Mouse (Mus musculus) urinary bladder, postnatal 10 days (tissue): ENCODE measurements around the gene Samd1.
A peak's percentile ranks its signal among the peaks of the same experiment; 100 is the strongest.

Experiments used
- DNase-seq: peaks from one replicate; pipeline ENCODE4 v3.0.0; 2022; ENCODE audit warnings: low spot score

Samd1 gene

DNA sequence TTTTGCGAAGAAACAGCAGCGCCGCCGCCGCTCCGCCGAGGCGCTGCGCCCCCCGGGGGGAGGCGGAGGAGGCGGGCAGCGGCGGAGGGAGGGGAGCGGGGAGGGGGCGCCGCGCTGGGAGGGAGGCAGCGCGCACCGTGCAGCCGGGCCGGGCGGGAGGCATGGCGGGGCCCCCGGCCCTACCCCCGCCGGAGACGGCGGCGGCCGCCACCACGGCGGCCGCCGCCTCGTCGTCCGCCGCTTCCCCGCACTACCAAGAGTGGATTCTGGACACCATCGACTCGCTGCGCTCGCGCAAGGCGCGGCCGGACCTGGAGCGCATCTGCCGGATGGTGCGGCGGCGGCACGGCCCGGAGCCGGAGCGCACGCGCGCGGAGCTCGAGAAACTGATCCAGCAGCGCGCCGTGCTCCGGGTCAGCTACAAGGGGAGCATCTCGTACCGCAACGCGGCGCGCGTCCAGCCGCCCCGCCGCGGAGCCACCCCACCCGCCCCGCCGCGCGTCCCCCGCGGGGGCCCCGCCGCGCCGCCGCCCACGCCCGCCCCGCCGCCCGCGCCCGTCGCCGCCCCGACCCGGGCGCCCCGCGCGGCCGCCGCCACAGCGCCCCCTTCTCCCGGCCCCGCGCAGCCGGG lies at the start of gene Samd1:
TSS of gene Samd1 (plus strand) at position 162 of the 631 bp plus-strand sequence.
- DNase-seq: no peak

DNA sequence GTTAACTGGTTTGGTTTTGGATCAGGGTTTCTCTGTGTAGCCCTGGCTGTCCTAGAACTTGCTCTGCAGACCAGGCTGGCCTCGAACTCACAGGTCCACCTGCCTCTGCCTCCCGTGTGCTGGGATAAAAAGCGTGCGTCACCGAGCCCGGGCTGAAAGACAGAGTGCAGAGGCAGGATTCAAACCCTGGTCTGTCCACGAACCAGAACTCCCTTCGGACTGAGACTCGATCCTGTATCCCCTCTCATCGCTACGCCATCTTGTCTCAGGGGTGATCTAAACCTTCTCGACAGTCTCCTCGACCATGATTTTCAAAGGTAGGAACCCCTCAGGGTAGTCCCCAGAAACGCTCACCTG lies 42.7 kb upstream of the Samd1 start:
- DNase-seq: no peak

DNA sequence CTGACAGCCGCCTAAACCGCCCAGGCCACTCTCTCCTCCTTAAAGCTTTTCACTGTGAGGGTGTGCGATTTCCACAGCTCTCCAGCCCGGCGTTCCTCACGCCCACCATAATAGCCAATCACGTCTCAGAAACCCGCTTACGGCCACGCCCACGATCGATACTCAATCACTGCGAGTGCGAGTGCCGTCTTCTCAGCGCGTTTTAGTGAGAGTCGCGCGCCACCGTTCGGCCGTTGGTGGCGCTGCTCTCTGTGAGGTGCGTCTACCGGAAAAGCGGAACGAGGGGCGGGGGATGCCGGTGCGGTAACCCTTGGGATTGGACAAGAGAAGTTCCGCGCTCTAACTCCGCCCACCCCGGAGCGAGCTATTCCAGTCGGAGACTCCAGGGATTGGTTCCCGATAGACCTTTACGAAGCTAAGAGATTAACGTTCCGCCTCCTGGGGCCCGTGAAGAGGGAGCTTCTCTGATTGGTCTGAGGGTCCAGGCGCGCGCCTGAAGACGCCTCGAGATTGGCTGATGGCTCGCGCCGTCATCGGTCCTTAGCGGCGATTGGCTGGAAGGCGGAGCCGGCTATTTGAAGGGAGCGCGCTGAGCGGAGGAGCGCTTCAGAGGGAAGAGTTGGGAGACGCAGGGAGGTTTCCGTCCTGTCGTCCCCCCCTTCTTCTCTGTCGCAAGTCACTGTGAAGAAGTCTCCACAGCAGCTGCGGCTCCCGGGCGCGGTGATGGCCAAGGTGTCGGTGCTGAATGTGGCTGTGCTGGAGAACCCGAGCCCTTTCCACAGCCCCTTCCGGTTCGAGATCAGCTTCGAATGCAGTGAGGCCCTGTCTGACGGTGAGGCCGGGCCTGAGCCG lies 42.1 kb upstream of the Samd1 start, which contains the start of the genes Gm10644 and Asf1b:
TSS of gene Gm10644 (minus strand) at position 100 of the 852 bp plus-strand sequence.
TSS of gene Asf1b (plus strand) at position 402 of the 852 bp plus-strand sequence.
- DNase-seq: peak; percentile 89

DNA sequence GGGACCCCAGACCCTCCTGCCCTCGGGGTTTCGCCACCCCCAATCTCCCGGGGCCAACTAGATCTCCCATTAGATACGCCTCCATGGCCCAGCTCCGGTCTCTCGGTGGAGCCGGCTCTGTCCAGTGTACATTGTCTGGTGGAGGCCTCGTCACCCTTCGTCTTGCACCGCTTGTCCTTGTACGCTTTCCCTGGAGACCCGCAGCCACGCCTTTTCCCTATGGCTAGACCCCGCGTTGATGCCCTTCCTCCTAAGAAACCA lies 41.6 kb upstream of the Samd1 start:
- DNase-seq: no peak

DNA sequence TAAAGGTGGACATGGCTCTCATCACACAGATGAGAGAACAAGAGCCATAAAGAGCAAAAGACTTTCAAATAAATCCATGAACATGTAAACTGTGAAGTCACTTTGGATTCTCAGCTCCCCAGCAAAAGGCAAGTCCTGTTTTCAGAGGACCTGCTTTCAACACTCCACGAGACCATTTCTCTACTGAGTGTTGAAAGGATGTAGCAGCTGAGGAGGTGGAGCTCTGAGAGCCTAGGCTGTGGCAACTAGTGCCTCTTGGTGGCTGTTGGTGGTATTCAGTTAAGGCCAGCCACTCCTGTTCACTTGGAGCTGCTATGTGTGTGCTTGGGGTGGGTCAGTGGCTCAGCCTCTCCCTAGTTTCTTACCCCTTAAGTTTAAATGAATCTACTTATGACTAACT lies 40.7 kb upstream of the Samd1 start:
- no peak for DNase-seq

DNA sequence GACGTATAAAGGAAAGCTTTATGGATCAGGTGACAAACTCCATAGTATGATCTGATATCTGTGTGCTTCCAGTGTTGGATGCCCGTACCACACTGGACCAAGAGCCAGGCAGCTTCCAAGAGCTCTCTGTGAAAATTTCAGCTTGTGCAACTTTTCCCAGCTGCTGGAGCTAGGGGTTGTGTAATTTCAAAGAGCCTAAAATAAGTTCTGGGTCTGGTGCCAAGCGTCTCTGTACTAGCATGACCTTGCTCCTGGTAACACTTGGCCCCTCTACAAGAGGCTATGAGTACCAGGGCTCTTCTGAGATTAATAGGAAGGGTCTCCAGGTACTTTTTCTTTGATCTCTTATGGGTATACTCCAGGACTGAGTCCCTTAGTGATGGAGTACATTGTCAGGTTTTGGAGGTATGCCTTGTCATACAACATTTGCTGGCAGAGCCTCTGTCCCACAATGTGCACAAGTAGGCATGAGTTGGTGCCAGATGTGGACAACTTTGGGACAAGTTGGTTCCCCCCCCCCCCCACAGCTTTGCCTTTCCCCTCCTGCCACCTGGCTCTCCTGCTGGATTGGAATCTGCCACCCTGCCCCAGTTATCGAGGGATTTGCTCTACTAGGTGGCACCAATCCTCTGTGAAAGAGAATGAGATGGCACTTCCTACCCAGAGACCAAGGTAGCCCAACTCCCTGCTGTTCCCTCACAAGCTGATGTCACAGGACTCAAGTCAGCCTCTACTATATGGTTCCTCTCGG lies 33.3 kb upstream of the Samd1 start:
- DNase-seq: no peak

DNA sequence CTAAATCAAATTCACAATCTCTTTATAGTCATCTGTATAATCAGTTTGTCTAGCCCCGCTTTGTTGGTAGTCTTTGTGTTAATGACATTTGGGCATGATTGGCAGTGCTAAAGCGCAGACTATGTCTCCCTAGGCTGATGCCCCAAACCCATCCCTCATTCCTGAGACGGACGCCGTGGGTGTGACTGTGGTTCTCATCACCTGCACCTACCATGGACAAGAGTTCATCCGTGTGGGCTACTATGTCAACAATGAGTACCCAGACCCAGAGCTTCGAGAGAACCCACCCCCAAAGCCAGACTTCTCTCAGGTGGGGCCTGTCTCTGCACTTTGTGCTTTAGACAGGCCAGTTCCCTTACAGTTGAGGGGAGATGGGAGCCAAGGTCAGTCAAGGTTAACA lies 29.8 kb upstream of the Samd1 start:
- no peak for DNase-seq

DNA sequence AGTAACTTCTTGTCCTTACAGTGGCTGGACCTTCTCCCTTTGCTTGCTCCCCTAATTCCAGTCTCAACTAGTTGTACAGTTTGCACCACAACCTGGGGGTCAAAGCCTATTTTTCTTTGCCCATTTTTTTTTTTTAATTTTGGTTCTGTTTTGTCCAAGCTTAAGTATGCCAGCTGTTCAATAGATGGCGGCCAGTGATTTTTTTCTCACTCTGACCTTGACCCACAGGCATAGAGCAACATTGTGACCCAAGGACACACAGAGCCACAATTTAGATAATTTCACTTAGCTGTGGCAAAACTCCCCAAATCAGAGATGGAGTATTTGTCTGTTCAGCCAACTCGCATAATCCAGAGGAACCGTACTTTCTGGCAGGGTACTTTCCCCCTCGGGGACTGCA lies 26.4 kb upstream of the Samd1 start:
- DNase-seq: no peak

DNA sequence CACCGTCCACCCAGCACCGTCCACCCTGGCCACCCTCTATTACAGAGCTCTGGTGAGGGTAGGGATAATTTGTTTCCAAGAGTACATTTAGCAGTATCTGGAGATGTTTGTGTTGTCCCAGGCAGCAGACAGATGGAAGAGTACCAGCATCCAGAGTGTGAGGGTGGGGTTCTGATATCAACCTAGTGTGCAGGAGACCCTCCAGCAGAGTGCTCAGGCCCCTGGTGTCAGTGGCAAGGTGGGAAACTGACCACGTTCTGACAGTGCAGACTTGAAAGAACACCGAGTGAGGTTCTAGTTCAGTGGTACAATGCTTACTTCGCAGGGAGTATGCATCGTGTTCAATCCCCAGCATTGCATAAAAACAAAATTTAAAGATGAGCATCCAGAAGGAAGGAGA lies 25.8 kb upstream of the Samd1 start:
- no peak for DNase-seq

DNA sequence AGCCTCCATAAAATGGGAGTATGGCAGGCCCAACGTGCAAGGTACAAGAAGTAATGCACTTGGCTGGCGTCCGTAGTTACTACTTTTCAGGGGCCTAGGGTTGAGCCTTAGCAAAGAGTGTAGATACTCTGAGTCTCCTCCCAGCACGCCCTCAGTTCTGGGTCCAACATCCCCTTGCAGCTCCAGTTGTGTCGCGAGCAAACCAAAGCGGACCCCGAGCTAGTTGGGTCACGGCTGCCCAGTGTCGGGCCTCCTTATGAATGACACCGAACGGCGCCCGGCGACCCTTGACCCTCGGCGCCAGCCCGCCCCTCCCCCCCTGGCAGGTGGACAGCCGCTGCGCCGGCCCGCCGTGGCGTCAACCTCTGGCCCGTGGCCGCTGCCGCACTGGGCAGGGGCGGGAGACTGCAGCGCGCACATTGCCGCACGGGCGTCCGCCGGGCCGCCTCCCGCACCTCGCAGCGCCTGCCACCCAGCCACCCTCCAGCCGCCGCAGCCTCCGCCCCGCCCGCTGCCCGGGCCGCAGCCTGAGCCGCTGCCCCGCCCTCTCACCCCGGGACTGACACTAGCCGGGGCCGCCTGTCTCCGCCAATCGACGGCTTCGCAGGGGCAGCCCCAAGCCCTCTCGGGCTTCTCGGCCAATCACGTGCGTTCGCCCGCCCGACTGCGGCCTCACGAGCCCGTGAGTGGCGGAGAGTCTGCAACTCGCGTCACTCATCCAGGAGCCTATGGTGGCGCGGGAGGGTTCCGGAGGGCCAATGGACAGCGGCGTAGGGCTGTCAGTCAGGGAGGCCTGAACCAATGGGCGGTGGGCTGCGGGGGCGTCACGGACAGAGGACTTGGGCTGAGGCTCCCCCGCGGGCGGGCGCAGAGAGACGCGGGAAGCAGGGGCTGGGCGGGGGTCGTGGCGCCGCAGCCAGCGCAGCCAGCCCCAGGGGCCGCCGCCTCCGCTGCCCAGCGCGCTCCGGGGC lies 25.0 kb upstream of the Samd1 start, which contains the start of gene Prkaca:
TSS of gene Prkaca (plus strand) at position 844 of the 971 bp plus-strand sequence.
- DNase-seq: peak; percentile 92

DNA sequence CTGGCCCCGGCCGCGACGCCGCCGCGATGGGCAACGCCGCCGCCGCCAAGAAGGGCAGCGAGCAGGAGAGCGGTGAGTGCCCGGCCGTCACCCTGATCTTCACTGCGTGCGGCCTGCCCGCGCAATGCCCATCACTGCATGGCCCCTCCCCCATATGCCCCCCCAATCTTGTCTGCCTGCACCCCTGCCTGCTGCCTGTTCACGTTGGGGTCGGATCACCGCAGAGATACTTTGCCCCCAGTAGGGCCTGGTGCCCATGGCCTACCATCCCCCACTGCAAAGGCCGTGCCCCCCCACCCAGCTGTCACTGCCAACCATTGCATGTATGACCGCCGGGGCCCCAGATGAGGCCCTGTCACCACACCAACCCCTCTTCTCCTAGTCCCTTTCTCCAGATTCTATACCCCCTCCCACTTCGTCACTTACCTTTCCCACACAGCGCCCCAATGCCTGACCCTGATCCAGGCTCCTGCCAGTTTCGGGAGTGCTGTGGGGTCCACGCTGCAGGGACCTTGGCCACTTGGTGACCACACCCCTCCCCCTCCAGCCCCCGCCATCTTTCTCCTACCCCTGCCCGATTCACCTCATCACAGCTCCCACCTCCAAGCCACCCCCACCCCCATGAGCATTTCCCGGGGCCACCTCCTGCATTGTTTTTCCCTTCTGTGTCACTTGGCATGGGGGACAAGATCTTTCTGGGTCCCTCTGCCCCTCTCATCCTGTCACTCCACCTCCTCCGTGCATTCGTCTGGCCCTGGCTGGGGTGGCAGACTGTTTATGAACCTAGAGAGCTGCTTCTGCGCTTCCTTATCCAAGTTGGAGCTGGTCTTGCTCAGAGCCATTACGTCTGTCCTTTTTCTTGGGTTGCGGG lies 24.1 kb upstream of the Samd1 start:
- DNase-seq: no peak

DNA sequence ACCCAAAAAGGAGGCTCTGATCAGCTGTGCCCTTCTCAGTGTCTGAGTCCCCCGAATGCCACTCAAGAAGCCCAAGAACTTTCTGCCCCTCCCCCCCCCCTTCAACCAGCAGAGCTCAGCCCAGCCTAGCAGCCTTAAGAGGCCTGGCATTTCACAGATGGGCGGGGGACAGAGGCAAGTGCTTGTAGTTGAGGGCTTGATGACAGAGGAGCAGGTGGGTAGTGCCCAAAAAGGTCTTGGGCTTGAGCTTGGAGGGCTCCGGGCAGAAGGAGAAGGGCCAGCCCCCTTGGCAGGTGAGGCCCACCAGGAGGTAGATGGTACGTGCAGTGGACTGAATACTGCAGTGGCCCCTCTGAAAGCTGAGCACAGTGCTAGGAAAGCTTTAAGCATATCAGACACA lies 23.0 kb upstream of the Samd1 start:
- no peak for DNase-seq

DNA sequence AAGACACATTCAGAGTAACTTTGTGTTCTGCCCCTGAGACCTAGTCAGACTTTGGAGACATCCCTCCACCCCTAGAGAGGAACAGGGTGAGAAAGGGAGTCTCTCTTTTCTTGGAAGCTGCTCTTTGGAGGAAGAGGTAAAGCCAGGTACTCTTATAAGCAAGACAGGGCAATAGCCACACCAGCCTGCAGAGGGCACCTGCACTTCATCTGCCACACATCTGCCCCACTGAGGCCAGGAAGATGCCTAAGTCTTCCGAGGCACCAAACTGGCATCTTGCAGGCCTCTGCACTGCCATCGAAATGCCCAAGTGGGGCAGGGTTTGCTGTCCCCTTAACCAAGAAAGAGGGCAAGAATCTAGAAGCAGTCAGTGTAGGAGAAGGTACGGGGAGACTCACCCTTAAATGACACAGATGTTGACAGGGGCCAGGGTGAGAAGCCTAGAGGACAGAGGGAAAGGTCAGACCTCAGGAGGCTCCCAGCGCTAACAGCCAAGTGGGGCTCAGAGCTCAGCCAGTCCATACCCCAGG lies 21.3 kb upstream of the Samd1 start:
- no peak for DNase-seq

DNA sequence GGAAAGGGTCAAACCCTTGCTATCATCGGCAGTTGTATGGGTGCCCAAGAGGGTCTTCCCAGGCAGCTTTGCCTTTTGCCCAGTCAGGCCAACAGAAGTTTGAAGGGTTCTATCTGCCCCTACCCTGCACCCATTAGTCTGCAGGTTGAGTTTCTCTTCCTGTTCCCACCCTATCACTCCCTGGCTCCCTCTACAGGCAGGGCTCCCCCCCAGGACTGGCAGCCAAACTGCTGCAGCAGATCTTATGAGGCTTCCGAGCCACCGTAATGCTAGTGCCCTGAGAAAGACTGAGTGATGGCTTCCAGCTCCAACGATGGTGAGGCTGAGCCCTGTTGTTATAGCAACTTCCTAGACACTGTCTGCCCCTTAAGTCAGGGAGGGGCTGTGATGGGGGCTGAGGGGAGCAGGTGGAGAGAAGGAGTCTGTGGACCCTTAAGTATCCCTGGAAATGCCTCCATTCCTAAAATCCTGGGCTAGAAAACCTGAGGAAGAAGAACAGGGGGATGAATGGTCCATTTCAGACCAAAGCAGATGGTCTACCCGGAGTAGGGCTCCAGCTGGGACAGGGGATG lies 20.6 kb upstream of the Samd1 start:
- DNase-seq: no peak

DNA sequence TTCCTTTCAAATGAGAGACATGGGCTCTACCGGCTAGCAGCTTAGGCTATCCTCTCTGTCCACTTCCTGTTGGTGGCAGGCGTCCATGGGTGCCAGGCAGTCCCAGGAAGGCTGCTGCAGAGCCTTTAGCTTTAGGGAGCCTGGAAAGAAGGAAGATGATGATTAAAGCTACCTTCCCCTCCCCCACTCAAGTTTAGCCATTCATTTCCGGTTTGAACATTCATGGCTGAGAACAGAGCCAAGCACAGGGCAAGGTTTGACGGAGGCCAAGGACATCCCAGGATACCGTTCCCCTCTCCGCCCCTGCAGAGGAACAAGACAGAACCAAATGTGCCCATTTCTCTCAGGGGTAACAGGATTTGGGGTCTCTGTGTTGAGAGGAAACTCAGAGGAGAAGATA lies 19.8 kb upstream of the Samd1 start:
- DNase-seq: no peak

DNA sequence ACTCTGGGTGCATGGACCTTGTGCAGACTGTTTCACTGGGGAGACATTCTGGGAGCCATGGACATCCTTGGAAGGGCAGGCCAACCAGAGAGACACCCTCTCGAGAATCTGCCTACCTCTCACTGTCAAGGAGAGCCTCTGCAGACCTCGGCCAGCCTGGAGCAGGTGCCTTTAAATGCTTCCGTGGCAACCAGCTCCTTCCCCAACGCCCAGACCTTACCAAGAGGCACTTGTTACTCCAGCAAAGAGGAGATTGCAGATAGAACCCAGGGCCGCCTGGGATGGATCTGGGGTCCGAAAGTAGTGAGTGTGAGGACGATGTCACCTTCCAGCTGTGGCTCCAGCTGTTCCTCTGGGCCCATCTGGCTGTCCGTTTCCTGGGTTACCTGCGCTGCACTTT lies 19.3 kb upstream of the Samd1 start:
- DNase-seq: no peak

DNA sequence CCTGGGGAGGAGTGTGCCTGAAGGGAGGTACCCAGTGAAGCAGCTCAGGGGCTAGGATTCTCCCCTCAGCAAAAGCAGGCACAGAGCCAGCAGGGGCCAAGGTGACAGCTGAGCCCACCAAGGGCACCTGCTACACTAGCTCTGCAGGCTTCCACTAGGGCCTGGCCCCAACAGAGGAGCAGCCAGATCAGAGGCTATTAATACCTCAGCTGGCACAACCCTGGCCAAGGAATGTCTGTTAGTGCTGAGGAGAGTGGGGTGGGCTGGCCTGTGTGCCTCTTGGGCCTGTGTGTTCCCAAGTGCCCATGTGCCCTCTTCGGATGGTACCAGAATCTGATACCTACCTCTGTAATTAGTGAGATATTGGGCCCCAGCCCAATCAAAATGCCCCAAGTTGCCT lies 17.2 kb upstream of the Samd1 start:
- no peak for DNase-seq

DNA sequence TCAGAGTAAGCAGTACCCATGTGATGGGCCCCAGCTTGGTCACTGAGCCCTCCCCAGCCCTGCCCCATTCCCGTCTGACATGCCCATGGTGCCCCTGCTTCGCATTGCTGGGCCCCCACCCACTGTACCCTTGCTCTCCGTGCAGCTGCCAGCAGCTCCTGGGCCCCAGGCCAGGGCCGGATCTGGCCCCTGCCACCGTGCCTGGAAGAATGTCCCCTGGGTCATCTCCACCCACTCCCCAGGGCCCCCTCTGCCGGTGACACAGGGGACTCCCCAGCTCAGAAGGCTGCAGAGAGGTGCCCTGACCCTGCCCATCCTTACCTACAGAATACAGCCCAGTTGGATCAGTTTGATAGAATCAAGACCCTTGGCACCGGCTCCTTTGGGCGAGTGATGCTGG lies 16.6 kb upstream of the Samd1 start:
- no peak for DNase-seq

DNA sequence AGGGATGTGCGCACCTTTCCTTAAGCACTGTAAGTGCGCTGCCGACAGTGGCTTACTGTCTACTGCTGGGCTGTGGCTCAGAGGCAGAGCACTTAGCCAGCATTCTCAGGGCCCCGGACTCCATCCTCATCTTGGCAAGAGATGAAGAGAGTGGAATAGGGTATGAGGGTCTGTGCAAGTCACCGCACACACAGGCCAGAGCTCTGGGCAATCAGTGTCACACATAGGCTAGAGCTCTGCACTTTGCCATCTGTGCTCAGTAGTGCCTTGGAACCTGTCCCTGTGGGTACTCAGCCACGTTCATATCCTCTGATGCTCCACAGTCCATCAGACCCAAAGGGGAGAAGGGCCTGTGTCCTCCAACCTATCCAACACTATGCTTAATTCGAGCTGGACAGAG lies 15.9 kb upstream of the Samd1 start:
- no peak for DNase-seq

DNA sequence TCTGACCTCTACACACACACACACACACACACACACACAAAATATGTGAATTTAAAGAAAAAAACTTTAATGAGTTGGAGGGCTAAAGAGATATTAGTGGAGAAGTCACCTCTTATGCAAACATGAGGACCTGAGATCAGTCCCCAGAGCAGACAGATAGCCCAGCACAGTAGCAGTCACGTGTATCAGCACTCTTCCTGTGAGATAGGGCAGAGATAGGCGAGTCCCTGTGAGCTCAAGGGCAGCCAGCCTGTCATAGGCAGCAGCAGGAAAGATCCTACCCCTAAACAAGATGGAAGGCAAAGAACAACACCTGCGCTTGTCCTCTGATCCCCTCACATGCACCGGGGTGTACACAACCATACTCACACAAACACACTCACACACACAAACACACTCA lies 15.0 kb upstream of the Samd1 start:
- no peak for DNase-seq
